Mouse (Mus musculus) CH12.LX (cell line): ENCODE data around the gene Cmtm3.

Experiments
- CHD2 ChIP-seq: IDR thresholded peaks from 2 replicates; pipeline ENCODE4 v1.6.1; 2011; ENCODE audit warnings: low read length, improper control_type of control experiment
- CTCF ChIP-seq, 2 experiments: IDR thresholded peaks in 1 of 2; conservative IDR thresholded peaks in 1 of 2; 2 replicates each; pipeline ENCODE4 v1.5.1; 2011 to 2012; ENCODE audit warnings: low read depth in 2 of 2, low read length in 2 of 2, improper control_type of control experiment in 1 of 2, inconsistent platforms in 1 of 2, mild to moderate bottlenecking in 1 of 2, moderate library complexity in 1 of 2
- ETS1 ChIP-seq: conservative IDR thresholded peaks from 2 replicates; pipeline ENCODE4 v1.6.1; 2012; ENCODE audit warnings: low read depth, mild to moderate bottlenecking, inconsistent platforms, low read length, improper control_type of control experiment, moderate library complexity
- MYC ChIP-seq: IDR thresholded peaks from 2 replicates; pipeline ENCODE4 v1.6.1; 2011; ENCODE audit warnings: low read depth, mild to moderate bottlenecking, improper control_type of control experiment, low read length

DNA sequence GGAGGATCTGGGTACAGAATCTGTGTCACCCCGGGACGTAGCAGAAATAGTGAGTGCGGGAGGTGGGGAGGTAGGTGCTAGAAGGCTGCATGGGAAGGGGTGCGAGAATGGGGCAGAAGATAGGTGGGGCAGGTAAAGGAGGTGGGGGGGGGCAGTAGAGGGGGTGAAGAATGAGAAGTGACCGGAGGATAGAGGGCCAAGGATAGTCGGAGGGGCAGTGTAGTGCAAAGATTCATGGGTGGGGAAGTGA lies 698 bp downstream of the Cmtm3 start:
- TF ChIP-seq CTCF (conservative IDR thresholded peaks at IDR 0.05 in 1 of 2, IDR thresholded peaks at IDR 0.05 in 1 of 2; ENCODE audit: low read depth in 2 of 2, low read length in 2 of 2) (no peak), ETS1 (no peak), CHD2 (no peak), MYC (no peak)
